Mouse (Mus musculus): ENCODE data around the gene Pnmal2. TPM values are rescaled to one million over a fixed set of nuclear protein-coding genes. Genes with fewer than 3 reads are reported as not detected.

Pnmal2 gene
- polyA plus RNA-seq (2014; fragmentation: Illumina TruSeq; extraction: RNeasy Lipid Tissue Mini Kit (QIAGEN cat#74804); ENCODE audit: low read depth, low replicate concordance), result 5.1 TPM

DNA sequence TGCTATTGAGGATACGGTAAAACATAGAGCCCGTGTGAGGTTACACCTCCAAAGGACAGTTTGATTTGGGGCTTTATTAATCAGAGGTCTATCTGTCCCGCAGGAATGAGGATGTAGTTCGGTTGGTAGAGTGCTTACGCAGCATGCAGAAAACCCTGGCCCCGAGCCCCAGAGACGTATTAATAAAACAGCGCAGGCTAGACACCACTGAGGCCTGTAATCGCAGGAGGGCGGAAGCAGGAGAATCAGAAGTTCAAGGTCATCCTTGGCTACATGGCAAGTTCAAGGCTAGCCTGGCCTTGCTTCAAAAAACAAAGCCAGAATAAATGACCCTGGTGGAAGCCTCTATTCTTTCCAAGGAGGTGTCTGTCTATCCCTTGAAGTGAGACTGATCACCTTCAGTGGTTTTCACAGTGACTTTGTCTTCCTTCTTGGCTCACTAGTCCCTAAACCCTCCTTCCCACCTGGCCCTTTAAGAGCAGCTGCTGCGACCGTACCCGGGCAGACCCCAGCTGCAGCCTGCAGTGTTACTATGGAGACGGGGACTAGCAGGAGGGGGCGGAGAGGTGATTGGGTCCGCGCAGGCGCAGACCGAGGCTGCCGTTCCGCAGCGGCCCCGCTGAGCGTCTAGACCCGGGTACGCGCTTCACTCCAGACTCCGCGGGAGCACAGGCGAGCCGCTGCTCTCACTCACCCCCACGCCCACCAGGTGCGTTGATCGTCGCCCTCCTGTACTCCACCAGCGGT is at the start of gene Pnmal2:
Gene Pnmal2 (plus strand): TSS at position 622 of the 747 bp plus-strand sequence.

DNA sequence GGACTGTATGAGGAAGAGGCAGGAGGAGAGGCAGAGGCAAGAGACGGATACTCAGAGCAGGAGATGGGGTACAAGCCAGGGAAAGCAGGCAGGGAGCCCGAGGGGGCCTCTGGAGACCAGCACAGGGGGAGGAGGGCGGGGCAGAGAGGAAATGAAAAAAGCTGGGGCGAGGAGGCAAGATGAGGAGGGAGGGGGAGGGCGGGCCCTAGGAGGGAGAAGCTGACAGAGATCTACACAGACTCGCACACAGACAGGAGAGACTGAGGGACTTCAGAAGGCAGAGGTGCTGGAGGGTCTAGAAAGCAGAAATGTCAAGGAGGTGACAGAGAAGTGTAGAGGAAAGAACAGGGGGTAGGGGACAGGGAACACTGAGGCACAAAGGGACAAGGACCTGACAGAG is 38.2 kb upstream of the Pnmal2 start, which contains the start of gene Ptgir:
Gene Ptgir (plus strand): TSS at position 210 of the 400 bp plus-strand sequence.

DNA sequence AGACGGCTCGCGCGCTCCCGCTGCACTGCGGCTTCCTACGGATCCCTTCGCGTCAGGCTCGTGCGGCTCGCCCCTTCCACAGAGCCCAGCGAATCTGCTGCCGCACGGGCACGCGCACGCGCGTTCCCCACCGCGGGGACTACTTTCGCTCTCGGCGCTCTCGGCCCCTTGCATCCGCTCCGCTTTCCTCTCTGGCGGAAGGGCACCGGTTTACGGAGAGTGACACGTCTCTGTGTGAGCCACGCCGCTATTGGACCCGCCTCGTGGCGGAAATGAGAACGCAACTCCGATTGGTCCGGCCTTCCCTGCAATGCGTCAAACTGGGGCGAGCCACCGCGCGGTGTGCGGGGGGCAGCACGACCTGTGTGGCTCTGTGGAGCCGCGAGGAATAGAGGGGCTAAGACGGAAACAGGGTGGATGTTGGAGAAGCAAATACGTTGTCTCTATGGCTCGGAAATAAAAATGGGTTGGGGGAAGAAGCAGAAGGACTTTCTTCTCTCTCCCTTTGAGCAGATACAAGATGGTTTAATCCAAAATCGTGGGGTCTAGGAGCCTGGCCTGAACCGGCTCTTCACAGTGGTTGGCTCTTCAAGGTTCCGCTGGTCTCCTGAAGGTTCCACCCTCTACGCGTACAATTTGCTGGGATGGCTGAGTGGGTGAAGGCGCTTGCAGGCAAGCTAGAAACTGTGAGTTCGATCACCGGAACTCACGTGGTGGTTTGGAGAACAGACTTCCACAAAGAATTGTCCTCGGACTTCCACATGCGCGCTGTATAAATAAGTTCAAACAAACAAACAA is 20.2 kb upstream of the Pnmal2 start, which contains the start of gene Calm3:
Gene Calm3 (minus strand): TSS at position 78 of the 798 bp plus-strand sequence.

DNA sequence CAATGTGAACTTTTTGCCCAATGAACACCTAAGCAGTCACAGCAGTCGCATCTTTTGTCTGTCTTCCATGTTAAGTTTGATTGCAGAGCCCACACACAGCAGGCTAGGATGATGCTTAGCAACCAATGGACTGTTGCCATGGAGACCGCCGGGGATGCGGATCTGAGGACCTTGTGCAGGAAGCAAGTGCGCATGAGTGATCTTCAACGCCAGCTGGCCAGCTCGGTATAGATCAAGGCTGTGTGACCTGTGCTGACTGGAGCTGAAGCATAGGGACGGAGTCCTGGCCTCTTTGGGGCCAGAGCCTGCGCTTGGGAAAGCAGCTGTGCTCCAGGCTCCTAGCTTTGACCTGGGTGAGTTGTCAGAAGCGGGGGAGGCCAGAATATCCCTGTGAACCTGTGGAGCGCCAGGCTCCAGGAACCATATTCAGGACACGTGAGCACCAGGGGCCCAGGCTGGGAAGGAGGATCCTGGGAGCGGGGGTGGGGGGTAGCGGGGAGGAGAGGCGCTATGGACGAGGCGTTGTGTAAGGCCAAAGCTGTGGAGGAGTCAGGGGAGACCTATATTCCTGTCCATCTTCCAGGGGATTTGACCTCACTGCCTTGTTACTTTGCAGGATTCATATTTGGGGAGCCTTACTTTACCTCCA is 15.2 kb downstream of the Pnmal2 start, which contains the start of gene Pnmal1:
Gene Pnmal1 (plus strand): TSS at position 141 of the 649 bp plus-strand sequence.

DNA sequence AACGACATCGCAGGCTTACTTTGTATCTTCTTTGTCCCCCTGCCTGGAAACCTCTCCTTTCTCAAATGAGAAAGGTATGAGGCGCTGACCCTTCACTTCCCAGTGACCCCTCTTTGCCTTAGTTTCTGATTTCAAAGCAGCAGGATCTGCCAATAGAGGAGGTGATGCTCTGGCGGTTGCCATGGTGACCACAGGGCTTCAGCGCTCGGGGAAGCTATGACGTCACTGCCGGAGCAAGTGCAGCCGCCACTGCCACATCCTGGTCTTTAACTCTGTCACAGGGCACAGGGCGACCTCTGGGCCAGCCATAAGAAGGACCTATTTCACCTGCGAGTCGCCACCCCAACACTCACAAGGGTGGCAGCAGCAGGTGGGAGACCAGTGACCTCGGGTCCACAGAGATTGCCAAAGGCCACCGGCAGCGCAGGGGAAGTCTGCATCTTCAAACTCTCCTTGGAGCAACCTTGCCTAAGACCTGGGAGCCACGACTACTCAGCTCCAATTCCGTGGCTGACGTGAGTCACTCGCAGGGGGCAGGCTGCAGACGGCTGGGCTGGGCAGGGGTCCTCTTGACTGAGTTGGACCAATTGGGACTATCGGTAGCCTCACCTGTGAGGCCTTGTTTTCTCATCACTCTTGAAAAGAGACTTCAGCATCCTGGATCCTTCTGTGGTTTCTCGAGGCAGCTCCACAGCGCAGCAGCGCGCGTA is 38.5 kb downstream of the Pnmal2 start, which contains the start of gene Gm42372:
Gene Gm42372 (plus strand): TSS at position 228 of the 710 bp plus-strand sequence.

DNA sequence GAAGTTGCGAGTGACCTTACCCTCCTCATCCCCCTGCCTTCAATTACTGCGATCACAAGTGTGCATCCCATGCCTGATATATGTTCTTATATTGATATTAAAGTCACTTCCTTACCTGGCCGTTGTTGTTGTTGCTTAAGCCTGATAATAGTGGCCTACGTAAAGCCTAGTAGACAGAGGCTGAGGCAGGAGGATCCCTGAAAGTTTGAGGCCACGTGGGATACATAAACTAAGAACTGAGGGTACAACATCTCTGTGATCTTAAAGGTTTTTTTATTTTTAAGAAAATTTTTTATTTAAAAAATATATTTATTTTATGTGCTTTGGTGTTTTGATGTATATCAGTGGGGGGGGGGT is 47.9 kb downstream of the Pnmal2 start, which contains the start of gene Ccdc8:
Gene Ccdc8 (plus strand): TSS at position 258 of the 357 bp plus-strand sequence.

Other genes with a start within 250 kb of the Pnmal2 start
- gene Ceacam9, start 222.8 kb upstream of the Pnmal2 start, polyA plus RNA-seq (2014; fragmentation: Illumina TruSeq; extraction: RNeasy Lipid Tissue Mini Kit (QIAGEN cat#74804); ENCODE audit: low read depth, low replicate concordance), result not detected
- 65.4 TPM for gene Ap2s1, start 206.3 kb upstream of the Pnmal2 start, polyA plus RNA-seq (2014; fragmentation: Illumina TruSeq; extraction: RNeasy Lipid Tissue Mini Kit (QIAGEN cat#74804); ENCODE audit: low read depth, low replicate concordance)
- gene Slc1a5, start 163.3 kb upstream of the Pnmal2 start, polyA plus RNA-seq (2014; fragmentation: Illumina TruSeq; extraction: RNeasy Lipid Tissue Mini Kit (QIAGEN cat#74804); ENCODE audit: low read depth, low replicate concordance), result 25.1 TPM
- gene Strn4, start 128.8 kb upstream of the Pnmal2 start, polyA plus RNA-seq (2014; fragmentation: Illumina TruSeq; extraction: RNeasy Lipid Tissue Mini Kit (QIAGEN cat#74804); ENCODE audit: low read depth, low replicate concordance), result 19.2 TPM
- gene Fkrp, start 128.0 kb upstream of the Pnmal2 start, polyA plus RNA-seq (2014; fragmentation: Illumina TruSeq; extraction: RNeasy Lipid Tissue Mini Kit (QIAGEN cat#74804); ENCODE audit: low read depth, low replicate concordance), result 9.0 TPM
- 0.64 TPM for gene Prkd2, start 101.8 kb upstream of the Pnmal2 start, polyA plus RNA-seq (2014; fragmentation: Illumina TruSeq; extraction: RNeasy Lipid Tissue Mini Kit (QIAGEN cat#74804); ENCODE audit: low read depth, low replicate concordance)
- 0.82 TPM for gene Dact3, start 69.4 kb upstream of the Pnmal2 start, polyA plus RNA-seq (2014; fragmentation: Illumina TruSeq; extraction: RNeasy Lipid Tissue Mini Kit (QIAGEN cat#74804); ENCODE audit: low read depth, low replicate concordance)
- not detected for gene Gng8, start 52.9 kb upstream of the Pnmal2 start, polyA plus RNA-seq (2014; fragmentation: Illumina TruSeq; extraction: RNeasy Lipid Tissue Mini Kit (QIAGEN cat#74804); ENCODE audit: low read depth, low replicate concordance)
- 1.4 TPM for gene Ptgir, start 38.2 kb upstream of the Pnmal2 start, polyA plus RNA-seq (2014; fragmentation: Illumina TruSeq; extraction: RNeasy Lipid Tissue Mini Kit (QIAGEN cat#74804); ENCODE audit: low read depth, low replicate concordance)
- gene Calm3, start 20.6 kb upstream of the Pnmal2 start, polyA plus RNA-seq (2014; fragmentation: Illumina TruSeq; extraction: RNeasy Lipid Tissue Mini Kit (QIAGEN cat#74804); ENCODE audit: low read depth, low replicate concordance), result 36.0 TPM
- gene Pnmal1, start 15.0 kb downstream of the Pnmal2 start, polyA plus RNA-seq (2014; fragmentation: Illumina TruSeq; extraction: RNeasy Lipid Tissue Mini Kit (QIAGEN cat#74804); ENCODE audit: low read depth, low replicate concordance), result 4.6 TPM
- 4.2 TPM for gene Gm42372, start 38.4 kb downstream of the Pnmal2 start, polyA plus RNA-seq (2014; fragmentation: Illumina TruSeq; extraction: RNeasy Lipid Tissue Mini Kit (QIAGEN cat#74804); ENCODE audit: low read depth, low replicate concordance)
- gene Ccdc8, start 48.0 kb downstream of the Pnmal2 start, polyA plus RNA-seq (2014; fragmentation: Illumina TruSeq; extraction: RNeasy Lipid Tissue Mini Kit (QIAGEN cat#74804); ENCODE audit: low read depth, low replicate concordance), result 3.4 TPM
- 12.6 TPM for gene Ppp5c, start 83.2 kb downstream of the Pnmal2 start, polyA plus RNA-seq (2014; fragmentation: Illumina TruSeq; extraction: RNeasy Lipid Tissue Mini Kit (QIAGEN cat#74804); ENCODE audit: low read depth, low replicate concordance)
- gene Hif3a, start 117.7 kb downstream of the Pnmal2 start, polyA plus RNA-seq (2014; fragmentation: Illumina TruSeq; extraction: RNeasy Lipid Tissue Mini Kit (QIAGEN cat#74804); ENCODE audit: low read depth, low replicate concordance), result 3.1 TPM
- not detected for gene Psg16, start 129.4 kb downstream of the Pnmal2 start, polyA plus RNA-seq (2014; fragmentation: Illumina TruSeq; extraction: RNeasy Lipid Tissue Mini Kit (QIAGEN cat#74804); ENCODE audit: low read depth, low replicate concordance)
- not detected for gene Ceacam3, start 205.6 kb downstream of the Pnmal2 start, polyA plus RNA-seq (2014; fragmentation: Illumina TruSeq; extraction: RNeasy Lipid Tissue Mini Kit (QIAGEN cat#74804); ENCODE audit: low read depth, low replicate concordance)